Mouse (Mus musculus) C2C12 (cell line): ENCODE measurements at regions not wholly inside any gene's neighbourhood (a gene's known extent, or its start where the extent isn't known, plus 50 kb on each side); places are given as distances from the start of the nearest gene placed in this dataset.
A peak's percentile ranks its signal among the peaks of the same experiment; 100 is the strongest.

Source experiments
- H3K27me3 ChIP-seq: one replicate; pipeline ENCODE4 v1.6.1; 2011; ENCODE audit not compliant: control insufficient read depth, insufficient read depth, insufficient read length
- H3K36me3 ChIP-seq: one replicate; pipeline ENCODE4 v1.6.1; 2011; ENCODE audit not compliant: control insufficient read depth, insufficient read depth
- H3K4me3 ChIP-seq: one replicate; pipeline ENCODE4 v1.5.1; 2011; ENCODE audit warnings: mild to moderate bottlenecking, control low read depth; ENCODE audit not compliant: poor library complexity, insufficient read depth, severe bottlenecking
- H3K79me2 ChIP-seq: one replicate; pipeline ENCODE4 v1.6.1; 2011; ENCODE audit not compliant: control insufficient read depth, insufficient read depth
- H3K79me3 ChIP-seq: one replicate; pipeline ENCODE4 v1.6.1; 2011; ENCODE audit warnings: low read depth, control low read depth
- H3ac ChIP-seq: one replicate; pipeline ENCODE3; 2011; ENCODE audit warnings: low read depth; ENCODE audit not compliant: control insufficient read depth, insufficient read length
- CEBPB ChIP-seq: IDR thresholded peaks from one replicate; pipeline ENCODE4 v1.6.1; 2011; ENCODE audit warnings: low read depth, mild to moderate bottlenecking, control low read depth, moderate library complexity
- CTCF ChIP-seq: IDR thresholded peaks from one replicate; pipeline ENCODE4 v1.5.1; 2011; ENCODE audit not compliant: control insufficient read depth, insufficient read depth, insufficient read length
- FOSL1 ChIP-seq: IDR thresholded peaks from one replicate; pipeline ENCODE4 v1.8.0; 2011; ENCODE audit warnings: mild to moderate bottlenecking, low read length; ENCODE audit not compliant: poor library complexity, insufficient read depth, severe bottlenecking
- MAX ChIP-seq: IDR thresholded peaks from one replicate; pipeline ENCODE4 v1.6.1; 2011; ENCODE audit warnings: mild to moderate bottlenecking, control low read depth
- MYOD1 ChIP-seq: IDR thresholded peaks from one replicate; pipeline ENCODE4 v1.6.1; 2011; ENCODE audit warnings: low read depth; ENCODE audit not compliant: control insufficient read depth, insufficient read length
- MYOG ChIP-seq: IDR thresholded peaks from one replicate; pipeline ENCODE4 v1.6.1; 2011; ENCODE audit not compliant: control insufficient read depth, insufficient read length; ENCODE audit errors: extremely low read depth
- USF1 ChIP-seq: IDR thresholded peaks from one replicate; pipeline ENCODE4 v1.6.1; 2011; ENCODE audit warnings: low read depth, mild to moderate bottlenecking, control low read depth, moderate library complexity

DNA sequence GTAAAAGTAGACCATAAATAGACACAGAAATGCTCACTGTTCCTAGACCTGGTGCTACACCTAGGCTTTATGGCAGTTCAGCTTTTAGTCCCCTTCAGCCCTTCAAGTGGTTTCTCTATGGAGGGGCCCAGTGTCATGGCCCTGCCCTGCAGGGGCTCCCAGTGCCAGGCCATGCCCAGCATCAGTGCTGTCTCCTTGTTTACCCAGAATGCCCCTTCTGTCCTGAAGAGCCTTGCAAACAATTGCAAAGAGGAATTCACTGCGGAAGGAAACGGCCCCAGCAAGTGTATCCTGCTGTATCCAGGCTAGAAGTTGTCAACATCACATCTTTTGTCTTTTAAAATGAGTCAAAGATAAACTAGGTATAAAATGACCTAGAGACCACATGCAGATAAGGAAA, 74.7 kb upstream of the Ifngr1 start:
- Histone ChIP-seq H3ac (no peak overlapping the region), H3K27me3 (no peaks in the 10 kb centered on the region), H3K36me3 (no peaks in the 10 kb centered on the region), H3K4me3 (no peak overlapping the region), H3K79me2 (no peaks in the 10 kb centered on the region), H3K79me3 (no peaks in the 10 kb centered on the region)
- no peak for TF ChIP-seq MYOG
- no peak for TF ChIP-seq CEBPB
- TF ChIP-seq USF1 = no peak
- no peak for TF ChIP-seq MAX
- no peak for TF ChIP-seq MYOD1
- TF ChIP-seq FOSL1 = no peak
- no peak for TF ChIP-seq CTCF

DNA sequence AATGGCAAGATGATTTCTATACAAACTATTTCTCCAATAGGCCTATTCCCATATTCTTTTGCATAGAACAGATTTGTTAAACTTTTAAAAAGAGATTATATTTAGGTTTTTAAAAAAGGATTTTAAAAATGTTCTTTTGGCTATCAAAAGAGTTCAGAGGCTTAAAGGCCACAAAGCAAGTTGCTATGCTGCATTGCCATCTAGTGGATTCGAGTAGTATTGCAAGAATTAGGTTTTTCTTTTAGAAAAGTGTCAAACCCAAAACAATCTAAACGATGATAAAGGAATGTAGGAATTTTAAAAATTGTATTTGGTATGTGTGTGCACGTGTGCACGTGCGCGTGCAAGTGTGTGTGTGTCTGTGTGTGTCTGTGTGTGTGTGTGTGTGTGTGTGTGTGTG, 73.0 kb upstream of the Ifngr1 start:
- Histone ChIP-seq H3K4me3 (no peak overlapping the region), H3ac (no peak overlapping the region), H3K27me3 (no peaks in the 10 kb centered on the region), H3K79me3 (no peaks in the 10 kb centered on the region), H3K36me3 (no peaks in the 10 kb centered on the region), H3K79me2 (no peaks in the 10 kb centered on the region)
- TF ChIP-seq MYOD1 (no peak), MAX (no peak), MYOG (no peak), USF1 (no peak), CEBPB (no peak), FOSL1 (no peak), CTCF (no peak)

GRCm38 (mm10) chr10:19522198-19522597, 69.6 kb upstream of the Ifngr1 start:
- Histone ChIP-seq H3K27me3 (no peaks in the 10 kb centered on the region), H3ac (no peak overlapping the region), H3K4me3 (no peak overlapping the region), H3K79me3 (no peaks in the 10 kb centered on the region), H3K79me2 (no peaks in the 10 kb centered on the region), H3K36me3 (no peaks in the 10 kb centered on the region)
- TF ChIP-seq MAX = no peak
- no peak for TF ChIP-seq FOSL1
- no peak for TF ChIP-seq CTCF
- TF ChIP-seq USF1 = no peak
- TF ChIP-seq MYOD1 = no peak
- TF ChIP-seq MYOG = no peak

DNA sequence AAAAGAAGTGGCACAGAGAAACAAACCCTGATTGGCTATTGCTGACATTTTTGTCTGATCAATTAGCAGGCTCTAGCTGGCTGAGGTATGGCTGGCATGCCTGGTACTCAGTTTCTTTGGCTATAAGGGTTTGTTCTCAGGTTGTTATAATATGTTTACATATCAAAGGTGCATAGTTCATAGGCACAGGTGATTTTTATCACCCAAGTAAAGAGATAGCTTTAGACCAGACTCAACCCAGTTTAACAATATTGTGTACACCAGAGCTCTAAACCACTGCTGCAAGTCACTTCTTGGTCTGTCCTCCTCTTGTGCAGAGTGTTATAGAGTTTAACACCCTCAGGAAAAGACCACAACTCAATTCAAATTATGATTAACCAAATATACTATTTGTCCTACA, 65.8 kb upstream of the Ifngr1 start:
- TF ChIP-seq MAX (no peak), CEBPB (no peak), CTCF (no peak), FOSL1 (no peak)
- Histone ChIP-seq H3K79me2 (no peaks in the 10 kb centered on the region), H3K36me3 (no peaks in the 10 kb centered on the region), H3ac (no peak overlapping the region), H3K79me3 (no peaks in the 10 kb centered on the region), H3K4me3 (no peak overlapping the region), H3K27me3 (no peaks in the 10 kb centered on the region)

GRCm38 (mm10) chr10:19526353-19526752, 65.4 kb upstream of the Ifngr1 start:
- H3K79me2 ChIP-seq = no peaks in the 10 kb centered on the region
- H3K4me3 ChIP-seq = no peak overlapping the region
- H3K79me3 ChIP-seq = no peaks in the 10 kb centered on the region

GRCm38 (mm10) chr10:19529655-19530054, 62.1 kb upstream of the Ifngr1 start:
- H3K79me2 ChIP-seq = no peaks in the 10 kb centered on the region
- no peaks in the 10 kb centered on the region for H3K36me3 ChIP-seq
- H3ac ChIP-seq = no peak overlapping the region
- H3K27me3 ChIP-seq = no peaks in the 10 kb centered on the region
- no peak for TF ChIP-seq CEBPB
- no peak for TF ChIP-seq MYOG
- TF ChIP-seq USF1 = no peak
- peak; percentile 66 for TF ChIP-seq MYOD1
- H3K4me3 ChIP-seq = no peak overlapping the region
- H3K79me3 ChIP-seq = no peaks in the 10 kb centered on the region

More at GRCm38 (mm10) chr10:19526353-19526752, 65.4 kb upstream of the Ifngr1 start:
- Histone ChIP-seq H3ac (no peak overlapping the region), H3K27me3 (no peaks in the 10 kb centered on the region), H3K36me3 (no peaks in the 10 kb centered on the region)
- TF ChIP-seq CTCF (no peak), MYOG (no peak), MYOD1 (no peak), USF1 (no peak), FOSL1 (no peak), MAX (no peak), CEBPB (no peak)
